Mouse (Mus musculus) neural tube, embryonic 11.5 days (tissue): ENCODE results near the gene Neurod6. TPM values are rescaled to one million over a fixed set of nuclear protein-coding genes. Genes with fewer than 3 reads are reported as not detected.
A peak's percentile ranks its signal among the peaks of the same experiment; 100 is the strongest.
"Not testable (repeated sequence)": the region's sequence is repeated elsewhere in the genome, so short reads cannot be mapped to it uniquely, and the experiment has no call there.

ENCODE experiments used
- ATAC-seq: fragments of 200-750 bp; cut with Nextera tagmentation; 2 replicates; pipeline ENCODE4 v1.8.0; 2017; ENCODE audit warnings: moderate number of reproducible peaks, mild to moderate bottlenecking, moderate TSS enrichment, moderate library complexity; ENCODE audit not compliant: insufficient read depth, low FRiP score, low TSS enrichment
- DNase-seq: peaks from one replicate; pipeline ENCODE4 v3.0.0-alpha.2; 2015; ENCODE audit warnings: low spot score
- H3K27ac ChIP-seq: fragments of 300-500 bp; sonication (generic); 2 replicates; pipeline ENCODE4 v1.5.1; 2014; ENCODE audit warnings: low read depth, mild to moderate bottlenecking, low read length
- H3K27me3 ChIP-seq: fragments of 300-500 bp; sonication (generic); 2 replicates; pipeline ENCODE4 v1.6.1; 2014; ENCODE audit warnings: mild to moderate bottlenecking, low read length, mixed read lengths; ENCODE audit not compliant: control insufficient read depth, insufficient read depth
- H3K36me3 ChIP-seq: fragments of 300-500 bp; sonication (generic); 2 replicates; pipeline ENCODE4 v1.6.1; 2014; ENCODE audit warnings: mild to moderate bottlenecking, low read length, moderate library complexity, mixed read lengths; ENCODE audit not compliant: control insufficient read depth, insufficient read depth
- H3K4me1 ChIP-seq: fragments of 300-500 bp; sonication (generic); 2 replicates; pipeline ENCODE4 v1.6.1; 2014; ENCODE audit warnings: low read length, mixed read lengths; ENCODE audit not compliant: control insufficient read depth, insufficient read depth
- H3K4me2 ChIP-seq: fragments of 300-500 bp; sonication (generic); 2 replicates; pipeline ENCODE4 v1.6.1; 2014; ENCODE audit warnings: low read depth, mild to moderate bottlenecking, moderate library complexity
- H3K4me3 ChIP-seq: fragments of 300-500 bp; sonication (generic); 2 replicates; pipeline ENCODE4 v1.5.1; 2014; ENCODE audit warnings: low read depth, low read length
- H3K9ac ChIP-seq: fragments of 300-500 bp; sonication (generic); 2 replicates; pipeline ENCODE4 v1.6.1; 2014; ENCODE audit warnings: mild to moderate bottlenecking, low read length
- H3K9me3 ChIP-seq: fragments of 300-500 bp; sonication (generic); 2 replicates; pipeline ENCODE4 v1.6.1; 2016; ENCODE audit warnings: low read length; ENCODE audit not compliant: control insufficient read depth
- WGBS: fragments of 180-500 bp; shearing (Covaris S2); extraction: QIAGEN DNeasy Blood & Tissue Kit; methylation state at CpG from one replicate; pipeline ENCODE4 v1.1.7; 2014; 5-methylcytosine and 5-hydroxymethylcytosine counted together
- polyA plus RNA-seq: library from polyadenylated mRNA; unstranded; fragments of >200 nt; fragmentation: Nextera tagmentation; extraction: Ambion mirVana; gene quantifications from 2 replicates; pipeline ENCODE4 v1.2.1, GENCODE M21; 2014

Gene Neurod6
- 0.93 and 1.2 TPM in 2 replicates for polyA plus RNA-seq

GRCm38 (mm10) chr6:55680974-55681373, at the start of gene Neurod6:
Gene Neurod6, minus strand, starts transcription at chr6:55681263.
- Histone ChIP-seq H3K4me2 (no peak within 1 kb of the TSS), H3K9ac (no peak within 1 kb of the TSS), H3K27me3 (0 out of 2 replicates have a peak, but pooled peaks cover 2% of the 10 kb centered on the region), H3K4me3 (no peak within 1 kb of the TSS), H3K9me3 (no peaks in the 10 kb centered on the region), H3K36me3 (no peaks in the 10 kb centered on the region), H3K27ac (no peak within 1 kb of the TSS), H3K4me1 (peaks cover 3% of the 10 kb centered on the region; the same call in 1 of the 2 replicates)
- DNase-seq (no peak), ATAC-seq (no peak)
- WGBS = 81% methylated on average over 4 of the region's 4 CpGs

DNA sequence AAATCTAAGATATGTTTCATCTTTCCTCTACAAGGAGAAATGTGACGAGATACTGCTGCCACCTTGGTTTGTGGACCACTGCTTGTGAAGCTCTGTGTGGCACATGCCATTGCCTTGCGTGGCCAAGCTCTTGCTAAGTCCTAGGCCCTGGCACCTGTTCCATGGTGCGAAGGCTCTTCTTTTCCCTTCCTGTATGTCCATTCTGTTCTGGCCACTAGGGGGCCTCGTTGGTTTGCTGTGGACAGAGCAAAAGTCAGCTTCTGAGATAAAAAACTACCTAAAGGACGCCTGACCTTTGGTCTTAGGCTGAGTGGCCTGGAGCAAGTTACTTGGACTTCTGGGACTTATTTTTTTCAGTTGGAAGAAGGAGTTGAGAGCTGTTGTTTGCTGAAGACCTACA, 36.1 kb upstream of the Neurod6 start:
- DNase-seq (peak; percentile 78), ATAC-seq (peak; percentile 65; the same call in 1 of the 2 replicates)
- Histone ChIP-seq H3K36me3 (no peaks in the 10 kb centered on the region), H3K4me2 (no peak overlapping the region), H3K9me3 (no peaks in the 10 kb centered on the region), H3K4me3 (no peak overlapping the region), H3K27me3 (no peaks in the 10 kb centered on the region), H3K4me1 (no peaks in the 10 kb centered on the region), H3K9ac (no peak overlapping the region), H3K27ac (no peak overlapping the region)
- WGBS = 36% methylated on average over 5 of the region's 5 CpGs

DNA sequence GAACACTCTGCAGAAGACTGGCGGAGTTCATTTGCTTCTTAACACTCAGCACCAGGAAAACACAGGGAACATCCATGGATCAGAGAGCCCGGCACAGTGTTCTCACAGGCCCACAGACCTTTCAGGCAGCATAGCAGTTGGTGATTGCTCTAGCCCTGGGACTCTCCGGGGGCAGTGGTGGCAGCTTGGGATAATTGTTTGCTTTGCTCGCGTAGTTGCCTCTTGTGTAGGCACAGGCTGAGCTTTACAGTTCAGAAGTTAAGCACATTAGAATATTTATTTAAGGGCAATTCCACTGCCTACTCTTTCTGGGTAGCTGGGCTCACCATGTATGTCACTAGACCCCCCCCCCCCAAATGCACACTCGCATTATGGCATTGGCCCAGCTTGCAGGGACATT, 34.4 kb upstream of the Neurod6 start:
- Histone ChIP-seq H3K4me3 (no peak overlapping the region), H3K27me3 (no peaks in the 10 kb centered on the region), H3K9ac (no peak overlapping the region), H3K27ac (no peak overlapping the region), H3K4me2 (no peak overlapping the region), H3K9me3 (no peaks in the 10 kb centered on the region), H3K36me3 (no peaks in the 10 kb centered on the region), H3K4me1 (no peaks in the 10 kb centered on the region)
- 86% methylated on average over 6 of the region's 6 CpGs for WGBS
- DNase-seq = no peak
- ATAC-seq = no peak

DNA sequence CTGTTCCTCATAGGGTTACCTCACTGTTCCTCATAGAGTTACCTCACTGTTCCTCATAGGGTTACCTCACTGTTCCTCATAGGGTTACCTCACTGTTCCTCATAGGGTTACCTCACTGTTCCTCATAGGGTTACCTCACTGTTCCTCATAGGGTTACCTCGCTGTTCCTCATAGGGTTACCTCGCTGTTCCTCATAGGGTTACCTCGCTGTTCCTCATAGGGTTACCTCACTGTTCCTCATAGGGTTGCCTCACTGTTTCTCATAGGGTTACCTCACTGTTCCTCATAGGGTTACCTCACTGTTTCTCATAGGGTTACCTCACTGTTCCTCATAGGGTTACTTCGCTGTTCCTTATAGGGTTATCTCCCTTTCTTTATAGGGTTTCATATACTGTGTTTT, 29.9 kb upstream of the Neurod6 start:
- WGBS = 97% methylated on average over 3 of the region's 4 CpGs
- H3K9ac ChIP-seq, H3K4me3 ChIP-seq, ATAC-seq, DNase-seq, H3K27me3 ChIP-seq, H3K4me2 ChIP-seq, H3K9me3 ChIP-seq, H3K27ac ChIP-seq, H3K4me1 ChIP-seq, H3K36me3 ChIP-seq: not testable (repeated sequence)

- Histone ChIP-seq H3K9me3 (no peaks in the 10 kb centered on the region), H3K36me3 (no peaks in the 10 kb centered on the region), H3K27ac (no peak overlapping the region), H3K4me1 (no peaks in the 10 kb centered on the region), H3K27me3 (no peaks in the 10 kb centered on the region), H3K4me3 (no peak overlapping the region), H3K9ac (no peak overlapping the region), H3K4me2 (no peak overlapping the region)
- no peak for DNase-seq
- WGBS = 93% methylated on average over 1 of the region's 1 CpGs
- ATAC-seq = no peak
Observed at GRCm38 (mm10) chr6:55704759-55705104, 23.7 kb upstream of the Neurod6 start.

GRCm38 (mm10) chr6:55704061-55704758, 23.1 kb upstream of the Neurod6 start:
- 87% methylated on average over 8 of the region's 8 CpGs for WGBS
- Histone ChIP-seq H3K27me3 (no peaks in the 10 kb centered on the region), H3K27ac (no peak overlapping the region), H3K4me3 (no peak overlapping the region), H3K36me3 (no peaks in the 10 kb centered on the region), H3K4me2 (no peak overlapping the region), H3K9me3 (no peaks in the 10 kb centered on the region), H3K9ac (no peak overlapping the region), H3K4me1 (no peaks in the 10 kb centered on the region)
- no peak for DNase-seq
- no peak for ATAC-seq

DNA sequence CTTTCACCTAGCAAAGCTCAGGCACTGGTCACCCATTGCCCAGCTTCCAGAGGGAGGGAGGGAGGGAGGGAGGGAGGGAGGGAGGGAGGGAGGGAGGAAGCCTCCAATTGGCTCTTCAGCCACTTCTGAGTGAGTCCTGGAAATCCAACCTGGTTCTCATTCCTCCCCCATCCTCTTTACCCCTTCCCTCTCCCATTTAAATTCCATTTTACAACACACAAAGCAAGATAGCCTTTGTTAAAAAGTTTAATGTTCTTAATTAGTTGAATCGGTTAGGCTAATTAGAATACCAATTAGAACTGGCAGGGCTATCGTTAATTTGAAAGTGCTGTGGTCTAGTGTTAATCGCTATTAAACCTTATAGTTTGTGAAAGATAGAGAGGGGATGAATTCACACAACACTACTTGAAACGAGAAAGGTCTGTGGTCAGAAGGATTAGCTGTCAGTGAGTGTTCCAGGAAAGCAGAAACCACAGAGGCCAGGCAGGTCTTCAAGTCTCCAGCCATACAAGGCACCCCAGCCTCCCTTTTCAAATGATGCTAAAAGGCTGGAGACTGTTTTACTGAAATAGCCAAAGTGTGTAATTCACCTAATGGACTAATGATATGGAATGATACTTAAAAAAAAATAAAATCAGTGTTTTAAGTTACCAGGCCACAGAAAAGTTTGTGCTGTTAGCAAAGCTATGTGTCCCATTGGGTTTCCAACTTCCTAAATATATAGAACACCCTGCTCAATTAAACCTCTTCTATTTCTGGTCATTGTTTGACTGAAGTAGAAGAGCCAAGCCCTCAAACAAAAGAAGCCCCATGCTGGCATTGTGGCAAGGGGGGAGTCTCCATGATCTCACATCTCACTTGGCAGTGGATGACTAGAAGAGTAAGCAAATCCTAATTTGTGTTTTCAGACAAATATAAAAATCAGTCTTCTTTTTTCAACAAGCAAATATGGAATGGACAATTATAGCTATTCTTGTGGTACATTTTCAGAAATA, 19.6 kb upstream of the Neurod6 start:
- no peak overlapping the region for H3K4me2 ChIP-seq
- DNase-seq (no peak), ATAC-seq (no peak)
- H3K4me1 ChIP-seq = no peaks in the 10 kb centered on the region
- H3K27ac ChIP-seq = no peak overlapping the region
- H3K36me3 ChIP-seq = no peaks in the 10 kb centered on the region
- H3K9me3 ChIP-seq = no peaks in the 10 kb centered on the region
- no peaks in the 10 kb centered on the region for H3K27me3 ChIP-seq
- 32% methylated on average over 4 of the region's 4 CpGs for WGBS
- H3K4me3 ChIP-seq = no peak overlapping the region
- H3K9ac ChIP-seq = no peak overlapping the region

GRCm38 (mm10) chr6:55690015-55690531, 9.0 kb upstream of the Neurod6 start:
- H3K36me3 ChIP-seq = no peaks in the 10 kb centered on the region
- no peaks in the 10 kb centered on the region for H3K27me3 ChIP-seq
- DNase-seq = no peak
- H3K9me3 ChIP-seq = no peaks in the 10 kb centered on the region
- H3K4me3 ChIP-seq = no peak overlapping the region
- H3K4me2 ChIP-seq = no peak overlapping the region
- H3K27ac ChIP-seq = no peak overlapping the region
- H3K9ac ChIP-seq = no peak overlapping the region
- no peak for ATAC-seq
- WGBS = 89% methylated on average over 2 of the region's 2 CpGs
- H3K4me1 ChIP-seq = no peaks in the 10 kb centered on the region
